Mouse (Mus musculus) duodenum, adult 2 months (tissue): ENCODE data around the gene Dnlz. TPM values are rescaled to one million over a fixed set of nuclear protein-coding genes. Genes with fewer than 3 reads are reported as not detected.

ENCODE experiments used
- polyA plus RNA-seq: library from polyadenylated mRNA; depleted of rRNA; stranded (reverse); fragments of >200 nt; gene quantifications from 2 replicates; pipeline ENCODE4 v1.2.3, GENCODE M21; 2012; ENCODE audit warnings: low replicate concordance; rRNA removed

The Dnlz gene
- polyA plus RNA-seq = 20.7 and 26.3 TPM in 2 replicates

GRCm38 (mm10) chr2:26351358-26352290, at the start of gene Dnlz:
Gene Dnlz (minus strand): TSS chr2:26352110.

DNA sequence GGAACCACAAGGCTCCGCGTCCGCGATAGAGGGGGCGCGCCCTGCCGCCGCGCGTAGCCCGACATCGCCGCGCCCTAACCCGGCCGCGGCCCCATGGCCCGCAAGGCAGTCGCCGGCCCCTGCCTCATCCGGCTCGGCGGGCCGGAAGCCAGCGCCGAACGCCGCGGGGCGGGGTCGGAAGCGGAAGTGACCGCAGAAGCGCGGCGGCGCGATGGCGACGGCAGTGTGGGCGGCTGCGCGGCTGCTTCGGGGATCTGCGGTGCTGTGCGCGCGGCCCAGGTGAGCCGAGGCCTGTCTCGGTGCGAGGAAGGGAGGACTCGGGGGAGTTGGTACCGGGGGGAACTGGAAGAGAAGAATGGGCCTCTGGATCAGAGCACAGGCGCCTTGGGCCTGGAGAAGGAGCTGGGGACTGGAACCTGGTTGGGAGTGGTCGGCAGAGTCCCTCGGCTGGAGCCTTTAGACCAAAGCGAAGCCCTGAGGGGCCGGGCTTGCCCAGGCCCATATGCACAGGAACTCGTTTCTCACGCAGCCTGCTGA, 37.3 kb upstream of the Dnlz start, which contains the start of the genes Entr1 and Pmpca:
TSS of gene Entr1 (minus strand) at position 163 of the 537 bp plus-strand sequence.
TSS of gene Pmpca (plus strand) at position 186 of the 537 bp plus-strand sequence.

GRCm38 (mm10) chr2:26380131-26380771, 28.3 kb upstream of the Dnlz start, which contains the start of gene Snapc4:
Gene Snapc4 (minus strand): TSS chr2:26380653.

DNA sequence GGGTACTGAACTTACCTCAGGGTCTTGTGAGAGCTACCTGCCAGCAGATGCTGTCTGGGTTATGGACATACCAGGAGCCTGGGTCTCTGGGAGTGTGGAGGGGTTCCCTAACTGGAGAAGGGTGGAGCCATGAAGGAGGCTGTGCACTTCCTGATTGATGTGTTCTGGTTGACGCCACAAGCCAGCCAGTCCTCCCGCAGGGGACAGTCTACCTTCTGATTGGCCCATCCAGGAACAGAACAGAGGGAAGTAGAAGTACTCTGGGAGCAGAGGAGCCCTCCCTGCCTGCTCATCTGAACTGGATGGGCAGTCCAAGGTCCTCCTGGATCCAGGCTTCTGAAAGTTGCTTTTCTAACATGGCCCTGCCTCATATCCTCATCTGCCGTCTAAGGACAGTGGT, 8.9 kb upstream of the Dnlz start, which contains the start of gene Card9:
TSS of gene Card9 (minus strand) at position 147 of the 400 bp plus-strand sequence.

GRCm38 (mm10) chr2:26315072-26315924, 36.6 kb downstream of the Dnlz start, which contains the start of gene Gpsm1:
Gene Gpsm1 (plus strand): TSS chr2:26315515.

Other genes starting within 250 kb of the Dnlz start
- gene Nacc2, start 228.9 kb downstream of the Dnlz start, polyA plus RNA-seq = 35.6 and 37.9 TPM in 2 replicates
- gene Lhx3, start 143.8 kb downstream of the Dnlz start, polyA plus RNA-seq = 0.05 TPM in 1 of 2 replicates, not detected in the other
- 8.1 and 9.7 TPM in 2 replicates for gene Qsox2, start 114.6 kb downstream of the Dnlz start, polyA plus RNA-seq
- gene Ccdc187, start 57.6 kb downstream of the Dnlz start, polyA plus RNA-seq = 0.17 and 0.49 TPM in 2 replicates
- 8.5 and 9.0 TPM in 2 replicates for gene Gpsm1, start 36.6 kb downstream of the Dnlz start, polyA plus RNA-seq
- 2.8 and 3.7 TPM in 2 replicates for gene Card9, start 8.8 kb upstream of the Dnlz start, polyA plus RNA-seq
- gene Snapc4, start 28.5 kb upstream of the Dnlz start, polyA plus RNA-seq = 19.9 and 28.1 TPM in 2 replicates
- 46.8 and 50.7 TPM in 2 replicates for gene Entr1, start 37.2 kb upstream of the Dnlz start, polyA plus RNA-seq
- gene Pmpca, start 37.2 kb upstream of the Dnlz start, polyA plus RNA-seq = 11.9 and 37.6 TPM in 2 replicates
- 11.2 and 15.5 TPM in 2 replicates for gene Inpp5e, start 57.1 kb upstream of the Dnlz start, polyA plus RNA-seq
- 53.8 and 75.0 TPM in 2 replicates for gene Sec16a, start 93.1 kb upstream of the Dnlz start, polyA plus RNA-seq
- 10.2 and 14.7 TPM in 2 replicates for gene Notch1, start 164.6 kb upstream of the Dnlz start, polyA plus RNA-seq
- gene Egfl7, start 227.9 kb upstream of the Dnlz start, polyA plus RNA-seq = 110 and 122 TPM in 2 replicates
- not detected in 2 replicates for gene Gm20532, start 234.5 kb upstream of the Dnlz start, polyA plus RNA-seq